Mouse (Mus musculus) erythroblast, embryonic 14.5 days (primary cell): ENCODE results near the gene Qrfp. TPM values are rescaled to one million over a fixed set of nuclear protein-coding genes. Genes with fewer than 3 reads are reported as not detected.

Experiments used
- H3K27me3 ChIP-seq: 2 replicates; pipeline ENCODE4 v1.6.1; 2012; ENCODE audit warnings: inconsistent platforms; ENCODE audit not compliant: control insufficient read depth
- H3K36me3 ChIP-seq: 2 replicates; pipeline ENCODE4 v1.6.1; 2012; ENCODE audit warnings: mild to moderate bottlenecking, inconsistent platforms; ENCODE audit not compliant: control insufficient read depth
- H3K4me1 ChIP-seq: 2 replicates; pipeline ENCODE4 v1.6.1; 2012; ENCODE audit warnings: inconsistent platforms; ENCODE audit not compliant: control insufficient read depth
- H3K4me3 ChIP-seq: replicated peaks from 2 replicates; pipeline ENCODE3; 2012; ENCODE audit warnings: moderate library complexity, mild to moderate bottlenecking, inconsistent platforms
- H3K9me3 ChIP-seq: 2 replicates; pipeline ENCODE4 v1.6.1; 2012; ENCODE audit warnings: low read length, inconsistent platforms, mixed read lengths; ENCODE audit not compliant: control insufficient read depth
- GATA1 ChIP-seq: IDR thresholded peaks from 2 replicates; pipeline ENCODE4 v1.6.1; 2012; ENCODE audit warnings: low read length, inconsistent platforms, mixed read lengths
- TAL1 ChIP-seq: IDR thresholded peaks from 3 replicates; pipeline ENCODE4 v1.6.1; 2012; ENCODE audit warnings: low read length, inconsistent platforms, mixed read lengths
- polyA plus RNA-seq: library from polyadenylated mRNA; stranded (reverse); fragments of >175 nt; gene quantifications from 2 replicates; pipeline ENCODE4 v1.2.3, GENCODE M21; 2012

Qrfp gene
- polyA plus RNA-seq, 1 experiment = not detected

GRCm38 (mm10) chr2:31787029-31787428 is 23.4 kb downstream of the Qrfp start:
- H3K4me1 ChIP-seq = no peaks in the 10 kb centered on the region
- no peaks in the 10 kb centered on the region for H3K27me3 ChIP-seq
- peaks cover 88% of the 10 kb centered on the region for H3K36me3 ChIP-seq
- no peak overlapping the region for H3K4me3 ChIP-seq
- no peaks in the 10 kb centered on the region for H3K9me3 ChIP-seq
- no peak for TF ChIP-seq GATA1

DNA sequence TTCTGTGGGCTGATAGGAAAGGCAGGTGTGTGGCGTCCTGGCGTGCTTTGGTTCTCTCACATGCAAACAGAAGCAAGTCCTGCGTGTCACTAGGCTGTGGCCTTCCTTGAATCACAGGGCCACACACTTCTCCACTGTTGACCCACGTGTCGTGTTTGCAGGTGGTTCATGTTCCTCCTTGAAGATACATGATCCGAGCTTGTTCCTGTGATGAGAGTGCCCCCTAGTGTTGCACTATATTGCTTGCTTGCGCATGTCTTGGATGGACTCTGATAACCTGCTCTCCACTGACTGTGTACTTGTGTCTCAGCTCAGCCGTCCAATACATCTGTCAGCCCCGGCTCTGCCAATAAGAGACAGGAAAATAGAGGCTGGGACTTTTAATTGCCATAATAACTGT is 25.3 kb downstream of the Qrfp start:
- Histone ChIP-seq H3K4me1 (no peaks in the 10 kb centered on the region), H3K36me3 (peaks cover 88% of the 10 kb centered on the region), H3K9me3 (no peaks in the 10 kb centered on the region), H3K27me3 (no peaks in the 10 kb centered on the region), H3K4me3 (no peak overlapping the region)
- TF ChIP-seq TAL1 = no peak

DNA sequence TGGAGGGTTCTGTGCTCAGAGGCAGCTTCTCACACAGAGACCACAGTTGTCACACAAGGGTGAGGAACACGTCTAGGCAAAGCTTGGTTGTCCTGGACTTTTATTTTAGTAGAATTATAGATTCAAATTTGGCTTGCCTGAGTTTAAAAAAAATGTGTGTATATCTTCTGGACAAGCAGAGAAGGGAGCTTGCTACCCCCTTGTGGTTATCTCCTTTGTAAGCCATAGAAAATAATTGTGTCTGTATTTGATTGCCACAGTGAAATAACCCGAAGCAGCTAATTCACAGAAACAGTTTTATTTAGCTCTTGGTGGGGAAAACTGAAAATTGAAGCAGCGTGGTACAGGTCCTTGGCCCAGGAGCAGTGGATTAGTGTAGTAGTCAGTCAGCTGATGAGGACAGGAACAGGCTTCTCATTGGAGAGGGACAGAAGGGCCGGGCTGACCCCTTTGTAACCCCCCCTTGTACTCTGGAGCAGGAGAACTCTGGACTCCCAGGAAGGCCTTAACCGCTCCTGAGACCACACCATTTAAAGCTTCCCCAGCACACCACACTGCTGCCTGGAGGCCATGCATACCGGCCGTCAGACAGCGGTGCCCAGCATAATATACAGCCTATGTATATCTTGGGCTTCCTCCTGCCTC is 27.3 kb downstream of the Qrfp start:
- H3K36me3 ChIP-seq = peaks cover 88% of the 10 kb centered on the region
- TF ChIP-seq TAL1 (no peak), GATA1 (no peak)
- no peaks in the 10 kb centered on the region for H3K4me1 ChIP-seq
- H3K4me3 ChIP-seq = no peak overlapping the region
- no peaks in the 10 kb centered on the region for H3K9me3 ChIP-seq
- no peaks in the 10 kb centered on the region for H3K27me3 ChIP-seq

GRCm38 (mm10) chr2:31779258-31779657 is 31.1 kb downstream of the Qrfp start:
- Histone ChIP-seq H3K36me3 (peaks cover 65% of the 10 kb centered on the region), H3K4me3 (no peak overlapping the region), H3K4me1 (no peaks in the 10 kb centered on the region), H3K27me3 (no peaks in the 10 kb centered on the region), H3K9me3 (no peaks in the 10 kb centered on the region)
- TF ChIP-seq TAL1 = no peak
- no peak for TF ChIP-seq GATA1

GRCm38 (mm10) chr2:31776479-31776878 is 33.9 kb downstream of the Qrfp start:
- no peaks in the 10 kb centered on the region for H3K27me3 ChIP-seq
- H3K4me1 ChIP-seq = no peaks in the 10 kb centered on the region
- no peak for TF ChIP-seq TAL1
- no peaks in the 10 kb centered on the region for H3K9me3 ChIP-seq
- no peak overlapping the region for H3K4me3 ChIP-seq
- H3K36me3 ChIP-seq = peaks cover 41% of the 10 kb centered on the region

- Histone ChIP-seq H3K4me3 (no peak overlapping the region), H3K36me3 (peaks cover 2% of the 10 kb centered on the region; the same call in 1 of the 2 replicates), H3K9me3 (no peaks in the 10 kb centered on the region), H3K27me3 (no peaks in the 10 kb centered on the region), H3K4me1 (peaks cover 17% of the 10 kb centered on the region)
- no peak for TF ChIP-seq TAL1
- TF ChIP-seq GATA1 = no peak
Observed at GRCm38 (mm10) chr2:31770781-31771441, 39.5 kb downstream of the Qrfp start.

DNA sequence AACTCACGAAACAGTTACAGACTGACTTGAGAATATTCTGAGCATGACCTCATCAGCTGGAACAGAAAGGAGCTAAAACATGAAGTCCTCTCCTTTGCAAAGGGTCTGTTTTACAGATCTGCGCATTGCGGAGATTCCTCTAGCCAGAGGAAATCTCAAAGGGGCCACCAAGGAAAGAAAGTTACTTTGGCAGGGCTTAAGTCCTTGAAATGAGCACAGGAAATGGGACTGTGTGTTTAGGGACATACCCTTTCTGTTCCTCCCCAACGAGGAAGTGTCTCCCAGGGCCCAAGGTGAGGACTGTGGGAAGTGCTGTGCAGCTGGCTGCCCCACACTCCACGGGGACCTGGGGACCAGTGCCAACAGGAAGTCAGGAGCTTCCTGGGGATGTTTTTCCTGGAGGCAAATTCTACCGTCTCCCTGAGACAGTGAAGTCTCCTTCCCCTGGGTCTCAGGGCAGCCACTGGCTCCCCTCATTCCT is 40.7 kb downstream of the Qrfp start:
- peaks cover 19% of the 10 kb centered on the region for H3K4me1 ChIP-seq
- no peak for TF ChIP-seq TAL1
- no peak for TF ChIP-seq GATA1

GRCm38 (mm10) chr2:31769115-31769514 is 41.3 kb downstream of the Qrfp start:
- TF ChIP-seq TAL1 (no peak), GATA1 (no peak)
- Histone ChIP-seq H3K4me3 (no peak overlapping the region), H3K36me3 (no peaks in the 10 kb centered on the region; the same call in 1 of the 2 replicates), H3K4me1 (peaks cover 19% of the 10 kb centered on the region), H3K9me3 (no peaks in the 10 kb centered on the region), H3K27me3 (no peaks in the 10 kb centered on the region)

More for the DNA sequence above, 40.7 kb downstream of the Qrfp start:
- Histone ChIP-seq H3K4me3 (no peak overlapping the region), H3K36me3 (no peaks in the 10 kb centered on the region; the same call in 1 of the 2 replicates), H3K9me3 (no peaks in the 10 kb centered on the region), H3K27me3 (no peaks in the 10 kb centered on the region)

GRCm38 (mm10) chr2:31767815-31768214 is 42.6 kb downstream of the Qrfp start:
- H3K36me3 ChIP-seq = no peaks in the 10 kb centered on the region
- no peak for TF ChIP-seq GATA1
- TF ChIP-seq TAL1 = no peak
- H3K4me3 ChIP-seq = no peak overlapping the region
- H3K4me1 ChIP-seq = peaks cover 19% of the 10 kb centered on the region
- H3K9me3 ChIP-seq = no peaks in the 10 kb centered on the region
- H3K27me3 ChIP-seq = no peaks in the 10 kb centered on the region
